In the genomic region with DNA sequence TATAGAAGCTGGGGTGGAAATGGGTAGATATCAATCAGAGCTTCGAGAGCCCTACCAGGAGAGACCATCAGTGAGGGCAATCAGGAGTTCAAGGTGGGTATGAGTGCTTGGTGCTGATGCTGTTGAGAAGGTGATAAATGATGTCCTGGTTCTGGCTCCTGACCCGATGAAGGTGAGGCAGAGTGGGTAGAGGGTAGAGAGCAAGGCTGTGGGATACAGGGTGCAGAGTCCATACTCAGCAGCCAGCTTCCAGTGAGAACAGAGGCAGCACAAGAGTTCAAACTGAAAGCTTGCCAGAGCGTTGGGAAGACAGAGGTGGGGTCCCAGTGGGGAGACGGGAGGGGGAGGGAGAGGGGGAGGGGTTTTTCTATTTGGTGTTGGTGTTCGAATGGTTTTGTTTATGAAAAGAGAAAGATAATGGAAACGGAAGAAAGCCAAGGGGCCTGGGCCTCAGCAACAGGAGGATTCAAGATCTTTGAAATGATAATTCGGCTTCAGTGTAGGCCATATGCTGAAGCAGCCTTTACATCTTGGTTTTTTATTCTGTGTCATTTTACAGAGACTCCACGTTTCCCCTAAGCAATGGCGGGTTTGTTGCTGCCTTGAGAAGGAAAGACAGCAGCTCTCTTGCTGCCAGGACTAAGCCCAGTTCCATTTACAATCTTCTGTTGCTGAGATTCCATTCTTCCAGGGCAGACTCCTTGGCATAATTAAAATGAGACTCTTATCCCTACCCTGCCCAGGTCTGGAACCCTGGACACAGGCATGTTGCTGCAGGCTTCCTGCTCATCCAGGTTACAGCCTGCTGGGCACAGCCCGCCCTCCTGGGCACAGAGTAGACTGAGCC, we compare ENCODE assay signal across 17 mouse cellular contexts. TPM values are rescaled to one million over a fixed set of nuclear protein-coding genes. Genes with fewer than 3 reads are reported as not detected.
DNase-seq lines count a peak whose midpoint lies in the region; ATAC-seq and TF ChIP-seq lines count a peak whose summit lies in the region.
"Had no signal": no experiment of that assay in that cellular context is flagged by ENCODE, and none has a peak within 500 bp of the region (broad histone marks: within the 10 kb centered on the region; RNA-seq: fewer than 3 reads in every experiment).

No protein-coding gene starts in this region.

- intact Hi-C loops in gastrocnemius, postnatal 14 days (cut with DNase I; ENCODE audit: low total_unique reads), result no loop called here

- WGBS in lung, embryonic 14.5 days, result 29% methylated on average over 10 of the region's 10 CpGs
- WGBS in midbrain, embryonic 12.5 days, result 35% methylated on average over 10 of the region's 10 CpGs

- TF ChIP-seq CTCF in lung, embryonic 14.5 days (IDR thresholded peaks at IDR 0.05; ENCODE audit: low read depth), result no peak
- TF ChIP-seq CTCF in E14TG2a.4 (conservative IDR thresholded peaks at IDR 0.05; ENCODE audit: low read length), result no peak

- H3K27me3 ChIP-seq in lung, embryonic 14.5 days (ENCODE audit: insufficient read depth, low read length), result no peaks in the 10 kb centered on the region
- H3K27me3 ChIP-seq in E14TG2a.4 (ENCODE audit: insufficient read depth, low read length), result no peaks in the 10 kb centered on the region
- no peaks in the 10 kb centered on the region for H3K27me3 ChIP-seq in midbrain, embryonic 12.5 days
- H3K27me3 ChIP-seq: embryonic facial prominence, embryonic 13.5 days; hindbrain, embryonic 13.5 days; neural tube, embryonic 12.5 days; stomach, embryonic 15.5 days had no signal

- no peak overlapping the region for H3K4me3 ChIP-seq in lung, embryonic 14.5 days (ENCODE audit: low read depth, low read length)
- H3K4me3 ChIP-seq in E14TG2a.4 (replicated peaks; ENCODE audit: low read length), result peak overlapping the region; percentile 32; the same call in 1 of the 2 replicates
- no peak overlapping the region for H3K4me3 ChIP-seq in midbrain, embryonic 12.5 days
- H3K4me3 ChIP-seq: embryonic facial prominence, embryonic 13.5 days; forebrain, embryonic 10.5 days; hindbrain, embryonic 13.5 days; neural tube, embryonic 12.5 days; stomach, embryonic 15.5 days had no signal

- H3K27ac ChIP-seq in lung, embryonic 14.5 days (ENCODE audit: low read depth), result no peak overlapping the region
- H3K27ac ChIP-seq in midbrain, embryonic 12.5 days (replicated peaks), result no peak overlapping the region
- H3K27ac ChIP-seq: embryonic facial prominence, embryonic 13.5 days; forebrain, embryonic 10.5 days; hindbrain, embryonic 13.5 days; kidney, postnatal 0 days; neural tube, embryonic 12.5 days; stomach, embryonic 15.5 days had no signal

- DNase-seq in lung, embryonic 14.5 days, result peak; percentile 21
- no peak for DNase-seq in lung, postnatal 25 days (ENCODE audit: low spot score)
- peak; percentile 36 for DNase-seq in R1 (ENCODE audit: low read depth, low spot score)
- no peak for DNase-seq in cerebellum, adult 11 months
- DNase-seq in gastrocnemius, postnatal 14 days, result no peak
- DNase-seq: adrenal gland, postnatal 25 days; gastrocnemius, postnatal 10 days had no signal

- H3K4me1 ChIP-seq in lung, embryonic 14.5 days (ENCODE audit: insufficient read depth), result no peaks in the 10 kb centered on the region
- peaks cover 56% of the 10 kb centered on the region for H3K4me1 ChIP-seq in E14TG2a.4 (replicated peaks; ENCODE audit: low read depth, low read length)
- peaks cover 10% of the 10 kb centered on the region; the same call in 1 of the 2 replicates for H3K4me1 ChIP-seq in midbrain, embryonic 12.5 days
- H3K4me1 ChIP-seq: neural tube, embryonic 12.5 days; stomach, embryonic 15.5 days had no signal

- no peak overlapping the region for H3K4me2 ChIP-seq in lung, embryonic 14.5 days
- H3K4me2 ChIP-seq in midbrain, embryonic 12.5 days (replicated peaks), result no peak overlapping the region
- H3K4me2 ChIP-seq: embryonic facial prominence, embryonic 13.5 days; hindbrain, embryonic 13.5 days; neural tube, embryonic 12.5 days; stomach, embryonic 15.5 days had no signal

- no peak overlapping the region for H3K9ac ChIP-seq in lung, embryonic 14.5 days
- H3K9ac ChIP-seq in midbrain, embryonic 12.5 days (replicated peaks), result no peak overlapping the region
- H3K9ac ChIP-seq: embryonic facial prominence, embryonic 13.5 days; hindbrain, embryonic 13.5 days; neural tube, embryonic 12.5 days; stomach, embryonic 15.5 days had no signal

- H3K36me3 ChIP-seq in lung, embryonic 14.5 days (ENCODE audit: insufficient read depth), result no peaks in the 10 kb centered on the region
- H3K36me3 ChIP-seq in E14TG2a.4 (ENCODE audit: insufficient read depth, low read length), result no peaks in the 10 kb centered on the region
- no peaks in the 10 kb centered on the region for H3K36me3 ChIP-seq in midbrain, embryonic 12.5 days
- H3K36me3 ChIP-seq: embryonic facial prominence, embryonic 13.5 days; forebrain, embryonic 10.5 days; hindbrain, embryonic 13.5 days; neural tube, embryonic 12.5 days; stomach, embryonic 15.5 days had no signal

- no peak for ATAC-seq in lung, embryonic 14.5 days (ENCODE audit: insufficient read depth)
- 0 out of 2 replicates have a peak, but pooled peaks have one; percentile 23 for ATAC-seq in midbrain, embryonic 12.5 days (ENCODE audit: low FRiP score, low read depth)
- ATAC-seq: CD4-positive, CD25-positive, alpha-beta regulatory T cell, adult 4 months; intestine, embryonic 16.5 days had no signal

- no peaks in the 10 kb centered on the region for H3K9me3 ChIP-seq in lung, embryonic 14.5 days (ENCODE audit: low read depth, low read length)
- H3K9me3 ChIP-seq in E14TG2a.4 (ENCODE audit: low read length), result no peaks in the 10 kb centered on the region
- no peaks in the 10 kb centered on the region for H3K9me3 ChIP-seq in midbrain, embryonic 12.5 days
- H3K9me3 ChIP-seq: embryonic facial prominence, embryonic 13.5 days; forebrain, embryonic 10.5 days; hindbrain, embryonic 13.5 days; neural tube, embryonic 12.5 days; stomach, embryonic 15.5 days had no signal

RNA-seq across cellular contexts. Expression of a gene that starts 32.5 kb away (rescaled TPM):
- polyA plus RNA-seq in lung, embryonic 14.5 days (2014; fragmentation: Nextera tagmentation; extraction: Ambion mirVana), result 4.0 and 4.1 TPM in 2 replicates
- polyA plus RNA-seq in midbrain, embryonic 12.5 days (2016; fragmentation: Nextera tagmentation; extraction: Ambion mirVana), result 5.9 and 7.1 TPM in 2 replicates
- under 1 TPM; 0.16 to 0.33 TPM for total RNA-seq in gastrocnemius, postnatal 14 days (2021)

Comparison
In these comparisons a context has a peak if more than half of its experiments do, and no peak if none do; other contexts are left out.
1. DNase-seq: peak in lung, embryonic 14.5 days (single experiment) and R1 (single experiment); none in lung, postnatal 25 days (single experiment), cerebellum, adult 11 months (single experiment) and gastrocnemius, postnatal 14 days (single experiment).